Mouse (Mus musculus) embryonic fibroblast, embryonic 13.5 days (primary cell): ENCODE measurements around the gene Gm49486. TPM values are rescaled to one million over a fixed set of nuclear protein-coding genes. Genes with fewer than 3 reads are reported as not detected.

Source experiments
- H3K27ac ChIP-seq: 2 replicates; pipeline ENCODE4 v1.5.1; 2012; ENCODE audit warnings: low read length, control low read depth, inconsistent platforms; ENCODE audit not compliant: insufficient read depth
- H3K4me1 ChIP-seq: 2 replicates; pipeline ENCODE4 v1.6.1; 2011; ENCODE audit warnings: low read length; ENCODE audit not compliant: control insufficient read depth, insufficient read depth
- H3K4me3 ChIP-seq: 2 replicates; pipeline ENCODE4 v1.5.1; 2011; ENCODE audit warnings: mild to moderate bottlenecking, control low read depth, low read length; ENCODE audit not compliant: insufficient read depth
- CTCF ChIP-seq: IDR thresholded peaks from 2 replicates; pipeline ENCODE4 v1.5.1; 2011; ENCODE audit warnings: mild to moderate bottlenecking, control low read depth, low read length, moderate library complexity, borderline replicate concordance; ENCODE audit not compliant: insufficient read depth
- POLR2A ChIP-seq: IDR thresholded peaks from 2 replicates; pipeline ENCODE4 v1.6.1; 2011; ENCODE audit warnings: low read depth, mild to moderate bottlenecking, control low read depth, low read length, moderate library complexity
- polyA plus RNA-seq: library from polyadenylated mRNA; stranded (reverse); fragments of >200 nt; gene quantifications from 2 replicates; pipeline ENCODE4 v1.2.4, GENCODE M21; 2011; ENCODE audit warnings: low read depth; ENCODE audit not compliant: missing spikeins, insufficient read length

Gm49486 gene
- polyA plus RNA-seq, 1 experiment = 0.77 TPM

GRCm38 (mm10) chr15:79235268-79235667, 6.1 kb downstream of the Gm49486 start:
- no peak for TF ChIP-seq POLR2A
- no peak for TF ChIP-seq CTCF

GRCm38 (mm10) chr15:79238036-79238435, 8.8 kb downstream of the Gm49486 start:
- H3K4me1 ChIP-seq = no peaks in the 10 kb centered on the region; the same call in 1 of the 2 replicates
- no peak overlapping the region for H3K27ac ChIP-seq
- no peak overlapping the region for H3K4me3 ChIP-seq
- TF ChIP-seq POLR2A (no peak), CTCF (no peak)

More at GRCm38 (mm10) chr15:79235268-79235667, 6.1 kb downstream of the Gm49486 start:
- Histone ChIP-seq H3K4me3 (no peak overlapping the region), H3K27ac (no peak overlapping the region), H3K4me1 (no peaks in the 10 kb centered on the region; the same call in 1 of the 2 replicates)

GRCm38 (mm10) chr15:79242574-79243233, 13.5 kb downstream of the Gm49486 start:
- TF ChIP-seq POLR2A (no peak), CTCF (no peak)
- H3K4me1 ChIP-seq = no peaks in the 10 kb centered on the region
- no peak overlapping the region for H3K4me3 ChIP-seq
- no peak overlapping the region for H3K27ac ChIP-seq

- no peak overlapping the region for H3K27ac ChIP-seq
- no peaks in the 10 kb centered on the region for H3K4me1 ChIP-seq
- H3K4me3 ChIP-seq = no peak overlapping the region
- TF ChIP-seq POLR2A (no peak), CTCF (peak; percentile 100)
Observed at GRCm38 (mm10) chr15:79243234-79244042, 14.2 kb downstream of the Gm49486 start.

GRCm38 (mm10) chr15:79244071-79244893, 15.1 kb downstream of the Gm49486 start:
- Histone ChIP-seq H3K4me1 (no peaks in the 10 kb centered on the region), H3K4me3 (no peak overlapping the region), H3K27ac (no peak overlapping the region)
- no peak for TF ChIP-seq POLR2A
- TF ChIP-seq CTCF = no peak

- TF ChIP-seq CTCF = no peak
- Histone ChIP-seq H3K4me1 (no peaks in the 10 kb centered on the region), H3K27ac (no peak overlapping the region), H3K4me3 (no peak overlapping the region)
Observed at GRCm38 (mm10) chr15:79245321-79245720, 16.1 kb downstream of the Gm49486 start.

GRCm38 (mm10) chr15:79250236-79250635, 21.0 kb downstream of the Gm49486 start:
- Histone ChIP-seq H3K27ac (no peak overlapping the region), H3K4me3 (no peak overlapping the region), H3K4me1 (no peaks in the 10 kb centered on the region)
- TF ChIP-seq CTCF (no peak), POLR2A (no peak)

- no peak for TF ChIP-seq CTCF
- no peak for TF ChIP-seq POLR2A
- no peaks in the 10 kb centered on the region for H3K4me1 ChIP-seq
- no peak overlapping the region for H3K27ac ChIP-seq
- no peak overlapping the region for H3K4me3 ChIP-seq
Observed at GRCm38 (mm10) chr15:79251168-79251567, 22.0 kb downstream of the Gm49486 start.

GRCm38 (mm10) chr15:79251781-79252491, 22.7 kb downstream of the Gm49486 start:
- H3K4me3 ChIP-seq = no peak overlapping the region
- peak; percentile 33; the same call in 1 of the 2 replicates for TF ChIP-seq CTCF
- TF ChIP-seq POLR2A = no peak
- no peaks in the 10 kb centered on the region for H3K4me1 ChIP-seq
- H3K27ac ChIP-seq = no peak overlapping the region
